Comparison of ENCODE assay signal across 24 mouse cellular contexts in the genomic region with DNA sequence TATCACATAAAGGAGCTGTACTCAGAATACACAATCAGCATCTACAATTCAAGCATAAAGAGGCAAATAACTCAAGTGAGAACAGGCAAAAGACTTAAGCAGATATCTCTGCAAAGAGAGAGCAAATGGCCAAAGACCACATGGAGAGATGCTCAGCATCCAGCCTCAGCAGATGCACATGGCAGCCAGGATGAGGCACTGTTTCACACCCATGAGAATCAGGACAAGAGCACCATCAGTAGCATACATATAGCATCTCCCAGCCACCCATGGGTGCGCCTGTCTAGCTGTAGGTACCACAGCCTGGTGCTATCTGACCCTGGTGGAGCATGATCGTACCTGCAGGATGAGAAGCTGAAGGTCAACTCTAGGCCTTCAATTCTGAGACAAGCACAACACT.
DNase-seq lines count a peak whose midpoint lies in the region; ATAC-seq and TF ChIP-seq lines count a peak whose summit lies in the region.
"Had no signal": no experiment of that assay in that cellular context is flagged by ENCODE, and none has a peak within 500 bp of the region (broad histone marks: within the 10 kb centered on the region; RNA-seq: fewer than 3 reads in every experiment).

No protein-coding gene starts in this region.

- no peaks in the 10 kb centered on the region for H3K4me1 ChIP-seq in hindbrain, embryonic 11.5 days (replicated peaks; ENCODE audit: control insufficient read depth, insufficient read depth, low read length)

- H3K9ac ChIP-seq in hindbrain, embryonic 11.5 days (ENCODE audit: low read depth, low read length) = no peak overlapping the region
- H3K9ac ChIP-seq: embryonic facial prominence, embryonic 13.5 days; forebrain, embryonic 15.5 days; heart, embryonic 13.5 days; hindbrain, embryonic 15.5 days; limb, embryonic 15.5 days; midbrain, embryonic 13.5 days; neural tube, embryonic 13.5 days had no signal

- no peaks in the 10 kb centered on the region for H3K36me3 ChIP-seq in hindbrain, embryonic 11.5 days (ENCODE audit: control insufficient read depth, insufficient read depth, low read length)
- H3K36me3 ChIP-seq: embryonic facial prominence, embryonic 13.5 days; forebrain, embryonic 15.5 days; heart, embryonic 13.5 days; hindbrain, embryonic 15.5 days; limb, embryonic 15.5 days; midbrain, embryonic 13.5 days; neural tube, embryonic 13.5 days had no signal

- H3K9me3 ChIP-seq in hindbrain, embryonic 11.5 days (ENCODE audit: control insufficient read depth, low read length) = no peaks in the 10 kb centered on the region
- H3K9me3 ChIP-seq: embryonic facial prominence, embryonic 13.5 days; forebrain, embryonic 15.5 days; heart, embryonic 13.5 days; hindbrain, embryonic 15.5 days; limb, embryonic 15.5 days; midbrain, embryonic 13.5 days; neural tube, embryonic 13.5 days had no signal

- no peak overlapping the region for H3K27ac ChIP-seq in layer of hippocampus, adult 2 months
- H3K27ac ChIP-seq in hindbrain, embryonic 11.5 days (ENCODE audit: low read depth, low read length) = no peak overlapping the region
- H3K27ac ChIP-seq: hindbrain, embryonic 15.5 days; kidney, postnatal 0 days; limb, embryonic 15.5 days; midbrain, embryonic 13.5 days had no signal

- WGBS in hindbrain, embryonic 11.5 days = 91% methylated on average over 2 of the region's 2 CpGs

- no peak overlapping the region for H3K4me2 ChIP-seq in hindbrain, embryonic 11.5 days (replicated peaks; ENCODE audit: low read depth, low read length)
- H3K4me2 ChIP-seq: embryonic facial prominence, embryonic 13.5 days; forebrain, embryonic 15.5 days; hindbrain, embryonic 15.5 days; limb, embryonic 15.5 days; midbrain, embryonic 13.5 days; neural tube, embryonic 13.5 days had no signal

- TF ChIP-seq CTCF in layer of hippocampus, adult 2 months (conservative IDR thresholded peaks at IDR 0.05) = peak; percentile 40

- no peak for ATAC-seq in CD4-positive, CD25-positive, alpha-beta regulatory T cell, adult 4 months
- ATAC-seq in hindbrain, embryonic 11.5 days (ENCODE audit: low FRiP score) = no peak
- ATAC-seq: activated CD4-positive, CD25-positive, alpha-beta regulatory T cell, adult 4 months; forebrain, embryonic 15.5 days; midbrain, embryonic 13.5 days had no signal

- DNase-seq in CD4-positive, CD25-positive, alpha-beta regulatory T cell, adult 2 months (ENCODE audit: low read depth, low spot score) = peak; percentile 52
- DNase-seq in layer of hippocampus, adult 2 months (ENCODE audit: low spot score in 2 of 2) = no peak
- no peak for DNase-seq in layer of hippocampus, adult 9-11 months
- peak; percentile 38 for DNase-seq in thymus, postnatal 4 days
- DNase-seq in thymus, postnatal 25 days = no peak
- no peak for DNase-seq in cerebellum, postnatal 10 days
- DNase-seq in hindbrain, embryonic 11.5 days (ENCODE audit: low spot score) = no peak
- DNase-seq: adrenal gland, postnatal 14 days; cerebellum, adult 11 months; cerebellum, postnatal 14 days; heart, postnatal 36 days; kidney, adult 11 months; lung, postnatal 10 days; thymus, adult 18-20 months had no signal

- no peaks in the 10 kb centered on the region for H3K27me3 ChIP-seq in hindbrain, embryonic 11.5 days (ENCODE audit: control insufficient read depth, insufficient read depth, low read length)
- H3K27me3 ChIP-seq: embryonic facial prominence, embryonic 13.5 days; forebrain, embryonic 15.5 days; heart, embryonic 13.5 days; hindbrain, embryonic 15.5 days; limb, embryonic 15.5 days; midbrain, embryonic 13.5 days; neural tube, embryonic 13.5 days had no signal

- H3K4me3 ChIP-seq in layer of hippocampus, adult 2 months = no peak overlapping the region
- H3K4me3 ChIP-seq in hindbrain, embryonic 11.5 days (ENCODE audit: low read depth, low read length) = no peak overlapping the region
- H3K4me3 ChIP-seq: embryonic facial prominence, embryonic 13.5 days; forebrain, embryonic 15.5 days; heart, embryonic 13.5 days; hindbrain, embryonic 15.5 days; limb, embryonic 15.5 days; midbrain, embryonic 13.5 days; neural tube, embryonic 13.5 days had no signal

Comparison
In these comparisons a context has a peak if more than half of its experiments do, and no peak if none do; other contexts are left out.
1. DNase-seq: peak in CD4-positive, CD25-positive, alpha-beta regulatory T cell, adult 2 months (single experiment) and thymus, postnatal 4 days (single experiment); none in layer of hippocampus, adult 2 months (0 of 2), layer of hippocampus, adult 9-11 months (single experiment), thymus, postnatal 25 days (single experiment), cerebellum, postnatal 10 days (0 of 2) and hindbrain, embryonic 11.5 days (single experiment).